Mouse (Mus musculus): ENCODE measurements around the gene Metrn.
"Not testable (repeated sequence)": the region's sequence is repeated elsewhere in the genome, so short reads cannot be mapped to it uniquely, and the experiment has no call there.

Metrn gene

DNA sequence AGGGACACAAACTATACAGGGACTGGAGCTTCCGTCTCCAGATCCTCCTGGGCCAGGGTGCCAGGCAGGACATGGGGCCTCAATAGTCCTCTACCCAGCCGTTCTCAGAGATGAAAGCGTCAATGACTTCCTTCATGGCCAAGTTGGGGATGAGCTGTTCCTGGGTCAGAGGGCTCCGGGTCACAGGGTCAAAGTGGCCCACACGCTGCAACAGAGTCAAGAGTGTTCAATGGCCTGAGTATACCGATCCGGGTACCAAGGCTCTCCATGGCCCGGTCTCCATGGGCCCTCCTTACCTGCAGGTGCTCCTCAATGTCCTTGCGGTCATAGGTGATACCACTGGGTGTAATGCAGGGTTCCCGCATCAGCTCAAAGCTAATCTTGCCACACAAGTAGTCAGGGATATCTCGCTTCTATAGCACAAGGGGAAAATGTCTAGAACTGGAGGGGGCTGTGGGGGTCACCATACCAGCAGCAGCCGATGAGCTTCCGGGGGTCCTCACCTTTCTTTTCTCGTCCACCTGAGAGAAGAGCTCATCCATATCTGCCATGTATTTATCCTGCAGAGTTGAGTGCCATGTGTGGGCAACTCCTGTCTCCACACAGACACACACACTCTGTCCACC lies 34.0 kb upstream of the Metrn start:
- no peak for DNase-seq

DNA sequence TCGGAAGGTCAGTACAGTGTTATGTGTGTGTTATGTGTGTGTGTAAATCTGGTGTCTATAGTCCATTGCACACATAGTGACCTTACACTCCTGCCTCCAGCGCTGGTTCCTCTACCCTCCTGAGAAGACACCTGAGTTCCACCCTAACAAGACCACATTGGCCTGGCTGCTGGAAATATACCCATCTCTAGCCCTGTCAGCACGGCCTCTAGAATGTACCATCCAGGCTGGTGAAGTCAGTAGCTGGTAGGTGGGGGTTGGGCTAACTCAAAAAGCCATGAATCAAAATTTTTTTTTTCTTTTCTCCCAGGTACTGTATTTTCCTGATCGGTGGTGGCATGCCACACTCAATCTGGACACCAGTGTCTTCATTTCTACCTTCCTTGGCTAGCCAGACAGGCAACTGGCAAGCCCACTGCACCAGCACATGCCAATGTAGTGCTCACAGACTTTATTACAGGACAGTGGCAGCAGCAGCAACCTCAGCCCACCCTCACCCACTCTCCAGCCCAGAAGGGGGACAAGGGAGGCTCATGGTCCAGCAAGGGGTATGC lies 33.3 kb upstream of the Metrn start:
- DNase-seq, result no peak

GRCm38 (mm10) chr17:25829558-25830017 lies 32.7 kb upstream of the Metrn start:
- DNase-seq, result no peak

- peak; percentile 70 to 71 for DNase-seq
These were observed 32.0 kb upstream of the Metrn start, which contains the start of gene Jmjd8 for GRCm38 (mm10) chr17:25828712-25829557. Gene Jmjd8, plus strand, starts transcription at chr17:25828867.

DNA sequence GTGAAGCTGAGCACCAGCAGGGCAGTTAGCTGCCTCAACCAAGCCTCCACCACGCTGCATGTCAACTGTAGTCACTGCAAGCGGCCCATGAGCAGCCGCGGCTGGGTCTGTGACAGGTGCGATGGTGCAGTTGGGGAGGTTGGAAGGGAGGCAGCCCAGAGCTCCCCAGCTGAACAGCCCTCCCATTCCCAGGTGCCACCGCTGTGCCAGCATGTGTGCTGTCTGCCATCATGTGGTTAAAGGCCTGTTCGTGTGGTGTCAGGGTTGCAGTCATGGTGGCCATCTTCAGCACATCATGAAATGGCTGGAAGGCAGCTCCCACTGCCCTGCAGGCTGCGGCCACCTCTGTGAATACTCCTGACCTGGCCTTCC lies 31.3 kb upstream of the Metrn start:
- DNase-seq, result no peak

- no peak for DNase-seq
These were observed 30.7 kb upstream of the Metrn start for GRCm38 (mm10) chr17:25827546-25828222.

DNA sequence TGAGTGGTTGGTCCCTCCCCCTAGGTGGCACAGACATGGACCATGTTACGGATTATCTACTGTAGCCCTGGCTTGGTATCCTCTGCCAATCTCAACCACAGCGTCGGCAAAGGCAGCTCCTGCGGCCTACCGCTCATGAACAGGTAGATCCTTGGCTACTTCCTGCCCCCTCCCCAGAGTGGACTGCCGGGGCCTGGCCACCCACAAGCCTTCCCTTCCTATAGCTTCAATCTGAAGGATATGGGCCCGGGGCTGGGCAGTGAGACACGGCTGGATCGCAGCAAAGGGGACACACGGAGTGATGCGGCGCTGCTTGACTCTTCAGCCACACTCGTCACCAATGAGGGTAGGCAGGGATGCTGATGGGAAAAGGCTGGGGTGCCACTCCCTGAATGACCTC lies 30.1 kb upstream of the Metrn start:
- no peak for DNase-seq

DNA sequence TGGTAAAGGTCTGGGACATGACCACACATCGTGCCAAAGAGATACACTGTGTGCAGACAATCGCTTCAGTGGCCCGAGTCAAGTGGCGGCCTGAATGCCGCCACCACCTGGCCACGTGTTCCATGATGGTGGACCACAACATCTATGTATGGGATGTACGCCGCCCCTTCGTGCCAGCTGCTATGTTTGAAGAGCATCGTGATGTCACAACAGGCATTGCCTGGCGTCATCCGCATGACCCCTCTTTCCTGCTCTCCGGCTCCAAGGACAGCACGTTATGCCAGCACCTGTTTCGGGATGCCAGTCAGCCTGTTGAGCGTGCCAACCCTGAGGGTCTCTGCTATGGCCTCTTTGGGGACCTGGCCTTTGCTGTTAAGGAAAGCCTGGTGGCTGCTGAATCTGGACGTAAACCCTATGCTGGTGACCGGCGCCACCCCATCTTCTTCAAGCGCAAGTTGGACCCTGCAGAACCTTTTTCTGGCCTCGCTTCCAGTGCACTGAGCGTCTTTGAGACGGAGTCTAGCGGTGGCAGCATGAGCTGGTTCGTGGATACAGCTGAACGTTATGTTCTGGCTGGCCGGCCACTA lies 29.1 kb upstream of the Metrn start:
- DNase-seq, result no peak

DNA sequence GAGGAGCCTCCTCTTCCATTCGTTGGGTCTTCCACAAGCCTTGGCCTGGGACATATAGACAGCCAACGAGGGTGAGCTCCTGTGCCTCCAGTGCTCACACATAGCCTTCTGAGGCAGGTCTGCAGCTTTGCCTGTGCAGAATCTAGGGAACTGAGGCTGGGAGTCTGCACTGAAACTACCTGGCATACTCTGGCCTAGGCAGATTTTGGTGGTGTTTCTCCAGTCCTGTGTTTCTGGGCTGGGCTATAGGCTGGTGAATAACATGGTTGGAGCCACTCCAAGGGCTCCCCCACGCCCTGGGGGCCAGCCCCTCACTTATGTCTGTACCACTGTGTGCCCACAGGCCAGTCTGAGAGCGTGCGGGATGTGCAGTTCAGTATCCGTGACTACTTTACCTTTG lies 28.4 kb upstream of the Metrn start:
- no peak for DNase-seq

DNA sequence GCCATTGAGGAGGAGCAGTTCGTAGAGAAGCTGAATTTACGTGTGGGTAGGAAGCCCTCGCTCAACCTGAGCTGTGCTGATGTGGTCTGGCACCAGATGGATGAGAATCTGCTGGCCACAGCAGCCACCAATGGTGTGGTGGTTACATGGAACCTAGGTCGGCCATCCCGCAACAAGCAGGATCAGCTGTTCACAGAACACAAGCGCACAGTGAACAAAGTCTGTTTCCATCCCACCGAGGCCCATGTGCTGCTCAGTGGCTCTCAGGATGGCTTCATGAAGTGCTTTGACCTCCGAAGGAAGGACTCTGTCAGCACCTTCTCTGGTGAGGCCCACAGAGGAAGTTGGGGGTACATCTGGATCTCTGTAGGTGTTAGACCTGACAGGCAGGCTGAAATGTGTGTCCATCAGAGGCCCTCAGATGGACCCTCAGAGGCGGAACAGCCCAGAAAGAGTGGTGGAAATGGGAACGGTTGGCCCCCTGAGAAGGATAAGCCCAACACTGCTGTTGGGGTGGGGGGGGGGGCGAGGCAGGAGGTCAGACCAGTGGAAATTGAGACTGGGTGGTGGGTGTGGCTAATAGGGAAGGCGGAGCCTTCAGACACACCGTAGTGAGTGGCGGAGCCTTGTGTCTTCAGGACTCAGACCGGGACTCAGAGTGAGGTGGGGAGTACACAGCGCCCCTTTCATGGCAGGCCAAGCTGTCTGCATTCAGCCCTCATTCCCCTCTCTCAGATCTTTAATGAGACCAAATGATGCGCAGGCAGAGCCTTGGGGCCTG lies 27.6 kb upstream of the Metrn start:
- no peak for DNase-seq

DNA sequence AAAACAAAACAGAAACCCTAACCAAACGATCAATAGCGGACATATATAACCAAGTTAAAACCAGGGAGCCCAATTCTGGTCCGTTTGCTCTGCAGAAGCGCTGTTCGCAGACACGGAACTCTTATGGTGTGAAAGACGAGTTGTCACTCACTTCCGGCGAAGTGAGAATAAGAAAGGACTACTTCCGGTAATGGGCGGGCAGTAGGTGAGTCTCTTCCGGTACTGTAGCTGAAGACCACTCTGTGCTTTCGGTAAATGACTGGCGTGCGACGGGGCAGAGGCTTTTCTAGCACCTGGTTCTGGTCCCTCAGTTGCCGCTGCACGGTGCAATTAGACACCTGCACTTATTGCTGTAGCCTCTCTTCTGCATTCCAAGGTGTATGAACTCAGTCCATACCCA lies 26.5 kb upstream of the Metrn start, which contains the start of gene Wdr24:
TSS of gene Wdr24 (plus strand) at position 176 of the 400 bp plus-strand sequence.
- peak; percentile 80 to 83 for DNase-seq

DNA sequence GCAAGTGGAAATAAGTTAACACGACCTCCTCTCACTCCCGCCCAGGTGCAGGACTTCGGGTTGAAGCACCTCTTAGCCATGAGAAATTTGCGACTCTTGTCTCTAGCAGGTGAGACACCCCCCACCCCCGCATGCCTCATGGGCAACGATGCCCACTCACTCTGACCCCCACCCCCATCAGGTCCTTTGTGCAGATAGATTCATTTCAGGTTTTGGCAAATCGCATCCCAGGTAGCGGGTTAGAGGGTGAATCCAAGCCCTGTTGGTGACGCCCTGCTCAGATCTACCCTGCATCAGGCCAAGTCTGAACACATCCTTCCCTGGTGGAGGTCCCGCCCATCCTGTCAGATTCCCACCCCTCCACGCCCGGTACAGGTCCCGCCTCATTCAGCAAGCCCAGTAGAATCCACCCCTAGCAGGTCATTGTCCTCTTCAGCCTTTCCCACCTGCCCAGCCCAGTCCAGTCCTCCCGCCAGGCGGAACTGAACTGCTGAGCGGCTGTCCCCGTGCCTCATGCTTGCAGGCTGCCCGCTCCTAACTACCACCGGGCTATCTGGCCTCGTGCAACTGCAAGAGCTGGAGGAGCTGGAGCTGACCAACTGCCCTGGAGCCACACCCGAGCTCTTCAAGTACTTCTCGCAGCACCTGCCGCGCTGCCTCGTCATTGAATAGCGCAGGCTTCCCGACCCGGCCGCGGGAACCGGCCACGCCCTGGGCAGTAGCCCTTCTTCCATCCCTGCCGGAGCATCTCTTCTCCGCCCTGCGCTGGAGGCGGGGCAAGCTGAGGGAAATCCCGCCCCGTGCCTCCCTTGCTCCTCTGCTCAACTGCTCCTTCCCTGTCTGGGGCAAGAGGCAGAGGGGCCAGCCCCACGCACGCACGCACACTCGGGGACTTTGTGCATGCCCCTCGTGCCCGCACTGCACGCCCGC lies 22.2 kb upstream of the Metrn start:
- no peak for DNase-seq

DNA sequence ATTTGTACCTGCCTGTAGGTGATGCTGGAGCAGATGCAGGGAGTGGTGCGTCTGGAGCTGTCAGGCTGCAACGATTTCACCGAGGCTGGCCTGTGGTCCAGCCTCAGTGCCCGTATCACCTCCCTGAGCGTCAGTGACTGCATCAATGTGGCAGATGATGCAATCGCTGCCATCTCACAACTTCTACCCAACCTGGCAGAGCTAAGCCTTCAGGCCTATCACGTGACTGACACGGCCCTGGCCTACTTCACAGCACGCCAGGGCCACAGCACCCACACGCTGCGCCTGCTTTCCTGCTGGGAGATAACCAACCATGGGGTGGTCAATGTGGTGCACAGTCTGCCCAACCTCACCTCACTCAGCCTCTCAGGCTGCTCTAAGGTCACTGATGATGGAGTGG lies 20.7 kb upstream of the Metrn start:
- DNase-seq, result no peak

GRCm38 (mm10) chr17:25813471-25813870 lies 16.5 kb upstream of the Metrn start:
- DNase-seq, result peak; percentile 89

GRCm38 (mm10) chr17:25810890-25811289 lies 14.0 kb upstream of the Metrn start:
- no peak for DNase-seq

DNA sequence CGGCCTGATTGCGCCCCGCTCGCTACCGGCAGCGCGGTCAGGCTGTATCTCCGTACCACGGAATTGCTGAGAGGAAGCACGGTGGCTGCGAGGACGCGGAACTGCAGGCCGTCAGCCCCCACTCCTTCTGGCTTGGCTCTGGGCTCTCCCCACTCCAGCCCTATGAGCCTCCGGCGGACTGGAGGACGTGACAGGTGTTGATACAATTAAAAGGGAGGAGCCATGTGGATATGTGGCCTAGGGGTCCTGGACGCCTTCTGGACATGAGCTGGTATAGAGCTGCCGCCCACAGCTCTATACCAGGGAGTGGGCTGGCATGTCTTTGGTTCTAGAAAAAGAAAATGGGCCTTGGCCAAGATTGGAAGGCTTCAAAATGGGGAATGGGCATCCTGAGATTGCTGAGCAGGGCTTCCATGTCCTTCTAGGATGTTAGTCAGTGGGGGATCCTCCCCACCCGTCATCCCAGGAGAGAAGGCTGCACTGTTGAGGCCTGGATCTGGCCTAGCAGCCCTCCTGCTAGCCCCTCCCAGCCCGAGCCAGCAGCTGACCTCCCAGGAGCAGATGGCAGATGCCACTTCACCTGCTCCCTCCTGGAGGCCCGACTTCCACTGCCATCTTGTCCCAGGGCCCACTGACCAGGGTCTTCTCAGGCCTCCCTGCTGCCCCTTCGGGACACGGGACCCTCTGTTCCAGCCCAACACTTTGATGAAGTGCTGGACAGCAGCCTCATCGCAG lies 12.8 kb upstream of the Metrn start:
- no peak for DNase-seq

- peak; percentile 37 to 44 for DNase-seq
These were observed 12.1 kb upstream of the Metrn start, which contains the start of gene Fbxl16 for GRCm38 (mm10) chr17:25808789-25809605. Gene Fbxl16, plus strand, starts transcription at chr17:25809085.

- DNase-seq, result no peak
These were observed 11.1 kb upstream of the Metrn start for GRCm38 (mm10) chr17:25808028-25808427.

DNA sequence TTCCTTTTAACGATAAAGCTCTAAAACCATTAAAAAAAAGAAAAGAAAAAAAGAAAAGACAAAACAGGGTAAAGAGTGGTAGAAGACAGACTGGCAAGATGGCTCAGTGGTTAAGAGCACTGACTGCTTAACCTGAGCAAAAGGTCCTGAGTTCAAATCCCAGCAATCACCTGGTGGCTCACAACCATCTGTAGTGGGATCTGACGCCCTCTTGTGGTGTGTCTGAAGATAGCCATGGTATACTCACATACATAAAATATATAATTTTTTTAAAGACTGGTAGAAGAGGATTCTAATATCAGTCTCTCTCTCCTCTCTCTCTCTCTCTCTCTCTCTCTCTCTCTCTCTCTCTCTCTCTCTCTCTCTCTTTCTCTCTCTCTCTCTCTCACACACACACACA lies 10.5 kb upstream of the Metrn start:
- not testable (repeated sequence) for DNase-seq
